Mouse (Mus musculus): ENCODE measurements around the gene Paf1.

Gene Paf1

DNA sequence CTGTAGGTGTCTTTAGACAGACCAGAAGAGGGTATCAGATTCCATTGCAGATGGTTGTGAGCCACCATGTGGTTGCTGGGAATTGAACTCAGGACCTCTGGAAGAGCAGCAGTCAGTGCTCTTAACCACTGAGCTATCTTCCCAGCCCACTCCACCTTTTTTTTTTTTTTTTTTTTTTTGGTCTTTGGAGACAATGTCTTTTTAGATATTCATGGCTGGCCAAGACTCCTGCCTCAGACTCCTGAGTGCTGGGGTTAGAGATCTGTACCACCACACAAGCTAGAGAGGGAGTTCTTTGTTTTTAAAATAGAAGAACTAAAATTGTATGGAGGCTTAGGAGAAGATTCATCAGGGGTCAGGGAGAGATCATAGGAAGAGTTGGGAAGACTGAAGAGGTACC is 45.2 kb downstream of the Paf1 start:
- peak; percentile 63 for DNase-seq

DNA sequence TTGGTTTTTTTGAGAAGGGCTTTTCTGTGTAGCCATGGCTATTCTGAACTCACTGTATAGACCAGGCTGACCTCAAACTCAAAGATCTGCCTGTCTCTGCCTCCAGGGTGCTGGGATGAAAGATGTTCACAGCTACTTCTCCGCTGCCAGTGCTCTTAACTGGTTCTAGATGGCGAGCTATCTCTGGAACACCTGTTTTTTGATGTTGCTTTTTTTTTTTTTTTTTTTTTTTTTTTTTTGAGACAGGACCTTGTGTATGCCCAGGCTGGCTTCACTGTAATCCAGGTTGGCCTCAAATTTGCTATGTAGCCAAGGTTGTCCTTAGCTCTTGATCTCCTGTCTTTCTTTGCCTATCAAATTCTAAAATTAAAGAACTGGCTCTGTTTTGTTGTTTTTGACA is 46.0 kb downstream of the Paf1 start:
- no peak for DNase-seq

DNA sequence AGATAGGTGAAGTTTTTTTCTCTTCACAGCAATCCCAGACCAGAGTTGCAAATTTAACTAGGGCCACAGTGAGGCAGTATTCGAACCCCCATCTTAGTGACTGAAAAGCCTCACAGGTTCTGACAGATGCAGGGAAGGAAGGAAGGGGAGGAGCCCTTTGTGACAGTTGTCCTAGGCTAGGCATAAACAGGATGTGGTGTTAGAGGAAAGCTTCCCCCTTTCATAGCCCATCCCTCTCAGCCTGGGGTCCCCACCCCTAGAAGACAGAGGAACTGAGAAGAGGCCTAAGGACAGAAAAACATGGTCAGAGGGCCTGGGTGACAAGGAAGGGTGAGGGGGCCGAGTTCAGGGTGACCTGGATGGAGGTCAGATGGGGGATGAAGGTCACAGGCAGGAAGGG is 48.0 kb downstream of the Paf1 start:
- DNase-seq: peak; percentile 98

DNA sequence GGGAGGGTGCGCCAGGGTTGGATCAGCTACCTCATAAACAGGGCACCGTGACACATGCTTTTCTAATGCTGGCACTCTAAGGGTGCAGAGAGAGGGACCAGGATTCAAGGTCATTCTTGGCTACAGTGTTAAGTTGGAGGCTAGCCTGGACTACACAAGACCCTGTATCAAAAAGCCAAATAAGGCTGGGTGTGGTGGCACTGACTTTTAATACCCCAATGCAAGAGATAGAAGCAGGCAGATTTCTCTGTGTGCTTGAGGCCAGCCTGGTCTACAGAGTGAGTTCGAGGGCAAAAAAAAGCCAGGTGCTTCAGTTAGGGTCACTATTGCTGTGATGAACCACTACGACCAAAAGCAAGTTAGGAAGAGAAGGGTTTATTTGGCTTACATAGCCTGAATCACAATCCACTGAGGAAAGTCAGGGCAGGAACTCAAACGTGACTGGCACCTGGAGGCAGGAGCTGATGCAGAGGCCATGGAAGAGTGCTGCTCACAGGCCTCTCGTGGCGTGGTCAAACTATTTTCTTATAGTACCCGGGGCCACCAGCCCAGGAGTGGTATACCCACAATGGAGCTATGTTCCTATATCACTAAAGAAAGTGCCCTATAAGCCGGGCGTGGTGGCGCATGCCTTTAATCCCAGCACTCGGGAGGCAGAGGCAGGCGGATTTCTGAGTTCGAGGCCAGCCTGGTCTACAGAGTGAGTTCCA is 49.2 kb downstream of the Paf1 start:
- DNase-seq: peak; percentile 87

DNA sequence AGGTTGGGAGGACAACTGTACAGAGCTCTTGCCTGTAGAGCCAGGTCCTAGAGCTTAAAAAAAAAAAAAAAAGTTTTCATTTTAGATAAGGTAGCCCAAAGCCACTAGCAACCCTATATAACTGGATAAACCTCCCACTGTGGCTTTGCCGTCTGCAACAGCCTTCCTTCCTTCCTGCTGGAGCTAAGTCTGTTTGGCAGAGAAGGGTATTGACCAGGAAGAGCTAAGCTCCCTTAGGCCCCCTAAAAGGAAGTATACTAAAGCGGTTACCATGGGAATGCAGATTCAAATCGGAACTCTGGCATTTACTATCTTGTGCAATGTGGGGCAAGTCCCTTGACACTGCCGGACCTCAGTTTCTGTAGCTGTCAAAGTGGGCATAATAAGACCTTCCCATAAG is 49.9 kb downstream of the Paf1 start:
- peak; percentile 96 for DNase-seq

DNA sequence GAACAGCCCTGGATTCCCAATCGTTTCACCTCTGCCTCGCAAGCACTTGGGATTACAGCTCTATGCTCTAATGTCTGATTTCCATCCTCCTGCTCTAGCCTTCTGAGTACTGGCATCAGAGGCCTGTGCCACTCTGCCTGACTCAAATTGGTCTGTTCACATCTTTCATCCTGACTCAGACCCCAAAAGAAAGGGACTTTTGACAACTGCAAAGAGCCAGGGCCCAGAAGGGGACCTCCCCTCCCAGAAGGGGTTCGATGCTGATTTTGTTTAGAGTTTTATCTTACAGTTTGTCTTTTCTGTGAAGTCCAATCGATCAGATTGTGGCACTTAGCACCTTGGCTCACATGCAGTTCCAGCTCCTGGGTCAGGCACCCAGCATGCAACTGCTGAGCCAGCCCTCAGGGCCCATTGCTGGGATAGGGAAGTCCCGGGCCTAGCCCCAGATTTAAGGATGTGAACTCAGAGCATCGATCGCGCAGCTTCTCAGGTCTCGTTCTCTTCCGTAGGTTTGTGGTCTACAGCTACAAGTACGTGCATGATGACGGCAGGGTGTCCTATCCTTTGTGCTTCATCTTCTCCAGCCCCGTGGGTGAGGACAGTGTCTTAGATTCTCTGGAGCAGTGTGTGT is 51.7 kb downstream of the Paf1 start:
- DNase-seq: peak; percentile 92

DNA sequence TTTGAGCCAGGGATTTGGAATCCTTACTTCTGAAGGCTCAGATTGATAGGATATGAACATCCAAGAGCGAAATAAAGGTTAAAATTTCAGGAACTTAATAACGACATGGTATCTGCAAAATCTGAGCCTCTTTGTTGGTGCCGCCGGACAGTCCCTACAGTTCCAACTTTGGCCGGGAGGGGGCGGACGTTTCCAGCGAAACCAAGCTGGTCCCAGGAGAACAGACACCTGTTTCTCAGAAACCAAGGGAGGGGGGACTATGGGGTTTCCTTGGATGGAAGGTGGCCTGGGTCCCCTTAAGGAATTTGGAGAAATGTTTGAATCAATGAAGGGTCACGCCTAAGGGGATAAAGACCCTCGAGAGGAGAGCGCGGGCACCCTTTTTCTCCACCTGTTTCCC is 53.7 kb downstream of the Paf1 start:
- DNase-seq: peak; percentile 93

DNA sequence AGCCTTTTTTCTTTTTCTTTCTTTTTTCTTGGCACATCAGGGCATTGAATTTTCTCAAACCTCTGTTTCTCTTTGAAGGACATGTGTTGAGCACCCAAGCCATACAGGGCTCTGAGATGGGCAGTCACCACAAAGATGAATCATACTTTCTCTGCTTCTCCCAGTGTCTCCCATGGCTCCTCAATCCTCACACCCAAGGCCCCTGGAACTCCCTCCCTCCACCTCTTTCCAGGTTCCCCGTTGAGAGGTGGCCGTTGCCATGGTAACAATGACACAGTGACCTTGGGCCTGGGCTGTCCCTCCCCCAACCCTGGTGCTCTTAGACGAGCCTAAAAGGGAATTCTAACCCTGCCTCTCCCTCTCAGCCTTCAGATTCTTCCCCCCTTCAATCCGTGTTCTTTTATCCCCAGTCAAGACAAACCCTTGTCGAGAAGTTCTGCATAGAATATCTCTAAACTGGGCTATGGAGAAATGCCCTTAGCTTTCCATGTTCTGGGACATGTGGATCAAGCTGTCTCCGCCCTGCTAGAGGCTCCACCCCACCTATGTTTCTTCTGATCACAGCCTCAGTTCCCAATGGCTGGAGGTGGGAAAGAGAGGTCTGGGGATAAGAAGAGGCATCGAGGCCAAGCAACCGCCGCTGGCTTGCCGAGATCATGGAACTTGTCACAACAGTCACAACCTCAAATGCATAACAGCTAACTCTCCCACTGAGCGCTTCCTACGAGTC is 54.5 kb downstream of the Paf1 start:
- peak; percentile 79 for DNase-seq

DNA sequence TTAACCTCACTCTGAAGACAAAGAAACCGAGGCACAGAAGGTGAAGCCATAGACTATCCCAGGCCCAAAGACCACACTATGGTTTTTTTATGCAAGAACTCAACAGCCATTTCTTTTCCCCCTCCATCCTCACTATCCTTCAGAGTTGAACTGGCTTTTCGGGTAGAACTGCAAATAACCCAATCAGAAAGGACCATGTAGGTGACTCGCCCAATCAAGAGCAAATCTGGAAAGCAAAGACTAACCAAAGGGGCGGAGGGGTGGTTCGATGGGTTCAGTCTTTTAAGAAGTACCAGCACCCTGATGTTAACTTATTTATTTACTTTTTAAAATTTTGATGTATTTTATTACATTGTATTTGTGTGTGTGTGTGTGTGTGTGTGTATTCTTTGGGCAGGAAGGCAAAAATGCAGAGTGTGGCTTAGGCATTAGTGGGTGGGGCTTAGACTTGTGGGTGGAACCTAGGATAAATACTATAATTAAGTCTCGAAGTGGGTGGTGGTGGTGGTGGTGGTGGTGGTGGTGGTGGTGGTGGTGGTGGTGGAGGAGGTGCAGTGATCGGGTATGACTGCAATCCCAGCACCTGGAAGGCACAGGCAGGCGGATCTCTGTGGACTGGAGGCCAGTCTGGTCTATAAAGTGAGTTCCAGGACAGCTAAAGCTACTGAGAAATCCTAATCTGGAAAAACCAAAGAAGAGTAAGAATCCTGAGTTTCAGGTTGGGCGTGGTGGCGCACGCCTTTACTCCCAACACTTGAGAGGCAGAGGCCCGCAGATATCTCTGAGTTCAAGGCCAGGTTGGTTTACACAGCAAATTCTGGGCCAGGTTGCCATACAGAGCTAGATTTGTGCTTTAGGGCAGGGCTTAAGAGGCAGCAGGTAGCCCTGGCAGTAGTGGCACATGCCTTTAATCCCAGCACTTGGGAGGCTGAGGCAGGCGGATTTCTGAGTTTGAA is 55.4 kb downstream of the Paf1 start:
- DNase-seq: peak; percentile 66
